Mouse (Mus musculus) gastrocnemius, postnatal 4 days (tissue): ENCODE data around the gene Kcng1. TPM values are rescaled to one million over a fixed set of nuclear protein-coding genes. Genes with fewer than 3 reads are reported as not detected.

Experiments
- DNase-seq, 2 experiments: peaks; one replicate each; pipeline ENCODE4 v3.0.0; 2021 to 2022; ENCODE audit warnings: low spot score in 2 of 2, mixed read lengths in 2 of 2
- long read RNA-seq, 2 experiments: library from polyadenylated mRNA; stranded (forward); transcript quantifications; one replicate each; pipeline ENCODE4 v2.0.0; 2021
- total RNA-seq, 2 experiments: library from RNA; stranded (reverse); gene quantifications; 2 replicates each; pipeline ENCODE4 v1.2.3; 2021

The Kcng1 gene
- total RNA-seq: under 1 TPM; 0.10 to 0.20 TPM
- long read RNA-seq, experiment 1: 0 reads
- long read RNA-seq, experiment 2: 0 reads

DNA sequence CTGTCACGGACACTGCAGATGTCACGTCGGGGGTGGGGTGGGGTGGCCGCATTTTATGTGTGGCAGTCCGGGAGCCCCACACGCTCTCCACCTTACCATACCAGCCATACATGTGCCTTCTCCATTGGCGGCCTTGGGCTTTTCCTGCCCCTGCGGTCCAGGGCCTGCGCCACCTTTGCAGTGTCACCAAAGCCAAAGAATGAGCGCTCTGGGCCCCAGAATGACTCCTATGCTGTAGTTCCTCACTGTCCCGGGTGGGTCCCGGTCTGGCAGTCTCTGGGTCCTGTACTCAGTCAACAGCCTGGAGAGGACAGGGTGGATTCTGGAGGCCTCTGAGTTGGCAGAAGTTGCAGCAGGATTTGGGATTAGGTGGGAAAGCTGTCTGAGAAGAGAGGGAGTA lies at the start of gene Kcng1:
Gene Kcng1 (minus strand): TSS at position 155 of the 400 bp plus-strand sequence.
- DNase-seq: no peak

DNA sequence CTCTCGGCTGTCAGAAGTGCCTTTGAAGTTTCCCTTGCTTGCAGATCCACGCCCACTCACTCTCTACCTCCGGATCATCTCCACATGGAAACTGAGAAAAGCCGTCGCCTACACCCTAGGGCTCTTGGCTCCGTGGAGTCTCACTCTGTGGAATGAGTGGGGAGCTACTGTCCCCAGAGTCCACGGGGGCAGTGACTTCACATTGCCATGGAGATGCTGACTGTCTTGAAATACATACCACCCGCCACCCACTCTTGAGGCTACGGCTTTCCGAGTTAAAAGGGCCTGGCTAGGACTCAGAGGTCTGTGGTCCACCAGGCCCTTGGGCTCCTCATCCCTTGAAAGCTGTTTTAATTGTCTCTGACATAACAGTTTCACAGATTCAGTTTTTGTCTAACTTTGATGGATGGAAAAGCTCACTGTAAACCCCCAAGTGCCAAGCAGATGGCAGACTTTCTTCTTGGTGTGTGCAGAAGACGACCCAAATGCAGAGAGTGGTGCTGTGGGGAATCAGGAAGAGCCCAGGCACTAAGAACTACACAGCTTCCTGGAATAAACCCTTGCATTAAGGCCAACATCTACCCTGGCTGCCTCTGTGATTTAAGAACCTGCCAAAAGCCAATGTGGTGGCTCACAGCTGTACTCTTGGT lies 49.0 kb upstream of the Kcng1 start:
- no peak for DNase-seq

DNA sequence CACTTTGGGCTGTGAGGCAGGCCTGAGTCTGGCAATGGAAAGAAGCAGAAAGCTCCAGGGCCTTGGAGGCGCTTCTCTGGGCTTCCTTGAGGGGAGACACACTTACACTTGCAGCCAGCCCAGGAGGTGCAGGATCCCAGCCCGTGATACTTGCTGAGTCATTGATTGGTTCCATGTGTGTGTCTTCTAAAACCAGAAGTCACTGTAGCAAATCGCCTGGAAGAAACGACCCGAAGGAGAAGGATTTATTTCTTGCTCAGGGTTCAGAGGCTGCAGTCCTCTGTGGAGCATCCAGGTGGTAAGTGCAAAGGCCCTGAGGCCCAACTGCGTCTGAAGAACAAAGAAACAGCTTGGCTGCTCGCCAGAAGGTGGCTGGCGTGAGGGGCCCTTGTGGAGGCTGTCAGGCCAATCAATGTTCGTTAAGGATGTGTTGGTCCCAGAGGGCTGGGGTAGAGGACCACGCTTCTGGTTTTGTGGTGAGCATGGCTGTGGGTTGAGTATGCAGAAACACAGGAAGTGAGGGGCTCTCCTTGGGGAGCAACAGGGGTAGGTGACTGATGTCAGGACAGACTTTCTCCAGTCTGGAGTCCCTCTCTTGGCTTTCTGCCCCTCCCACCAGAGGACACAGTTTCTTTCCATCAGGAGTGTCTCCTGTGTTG lies 40.3 kb upstream of the Kcng1 start:
- DNase-seq: no peak

DNA sequence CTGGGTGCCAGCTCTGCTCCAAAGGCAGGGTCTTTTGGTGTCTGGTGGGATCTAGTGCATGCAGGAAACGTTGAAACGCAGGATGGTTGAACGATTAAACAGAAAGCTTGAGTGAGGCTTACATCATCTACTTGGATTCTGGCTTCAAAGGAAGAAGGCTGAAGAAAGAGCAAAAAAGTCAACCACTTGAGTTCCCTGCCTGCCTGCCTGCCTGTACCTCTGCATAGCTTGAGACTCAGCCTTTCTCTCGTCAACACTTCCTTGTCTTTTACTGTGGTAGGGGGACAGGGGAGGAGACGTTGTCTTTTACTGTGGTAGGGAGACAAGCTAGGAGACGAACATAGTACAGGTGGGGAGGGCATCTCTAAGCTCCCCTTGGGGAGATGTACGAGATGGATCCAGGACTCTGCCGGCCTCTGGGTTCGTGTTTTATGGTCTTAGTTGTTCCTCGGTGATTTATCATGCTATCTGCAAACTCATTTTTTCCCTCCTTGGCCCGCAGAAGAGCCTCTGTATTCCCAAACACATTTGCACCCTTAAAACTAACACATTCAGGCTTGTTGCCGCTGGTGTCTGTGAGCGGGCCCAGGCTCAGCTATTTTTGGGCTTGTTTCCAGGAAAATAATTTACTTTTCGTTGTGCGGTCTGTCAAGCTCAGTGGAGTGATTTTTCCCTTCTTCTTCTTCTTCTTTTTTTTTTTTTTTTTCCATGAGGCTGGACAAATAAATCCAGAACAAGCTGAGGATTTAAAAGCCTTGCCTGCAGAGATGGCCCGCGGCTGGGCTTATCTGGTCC lies 39.0 kb upstream of the Kcng1 start:
- no peak for DNase-seq

DNA sequence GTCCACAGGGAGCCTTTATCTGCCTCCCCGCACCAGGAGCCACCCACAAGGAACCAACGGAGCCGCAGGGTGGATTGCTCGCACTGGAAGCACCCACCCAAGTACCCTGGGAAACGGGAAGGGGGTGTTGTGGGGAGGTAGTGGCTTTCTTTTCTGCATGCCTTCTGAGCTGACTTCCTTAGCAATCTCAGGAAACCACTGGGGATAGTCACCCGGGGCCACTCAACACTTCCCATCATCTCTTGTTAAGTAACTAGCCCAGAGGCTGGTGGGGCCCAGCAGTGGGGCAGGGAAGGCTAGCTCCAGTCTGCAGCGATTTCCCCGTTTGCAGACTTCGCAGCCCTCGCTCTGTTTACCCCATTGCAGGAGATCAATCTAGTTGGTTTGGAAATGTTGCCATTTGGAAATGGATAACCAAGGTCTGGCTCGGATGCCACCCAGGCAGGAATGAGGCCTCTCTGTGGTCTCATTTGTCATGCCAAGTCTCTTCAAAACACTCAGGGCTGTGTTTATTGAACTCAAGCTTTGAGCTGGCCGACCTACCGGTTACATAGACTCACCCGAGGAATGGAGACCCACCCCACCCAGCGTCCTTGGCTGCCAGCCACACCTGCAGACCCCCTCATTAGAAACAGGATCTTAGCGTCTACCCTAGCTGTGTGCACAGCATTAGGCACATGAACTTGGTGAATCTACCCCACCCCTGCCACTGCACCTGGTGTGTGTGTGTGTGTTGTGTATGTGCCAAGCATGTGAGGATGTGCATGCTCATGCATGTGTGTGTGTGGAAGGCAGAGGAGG lies 33.3 kb upstream of the Kcng1 start:
- DNase-seq: no peak

DNA sequence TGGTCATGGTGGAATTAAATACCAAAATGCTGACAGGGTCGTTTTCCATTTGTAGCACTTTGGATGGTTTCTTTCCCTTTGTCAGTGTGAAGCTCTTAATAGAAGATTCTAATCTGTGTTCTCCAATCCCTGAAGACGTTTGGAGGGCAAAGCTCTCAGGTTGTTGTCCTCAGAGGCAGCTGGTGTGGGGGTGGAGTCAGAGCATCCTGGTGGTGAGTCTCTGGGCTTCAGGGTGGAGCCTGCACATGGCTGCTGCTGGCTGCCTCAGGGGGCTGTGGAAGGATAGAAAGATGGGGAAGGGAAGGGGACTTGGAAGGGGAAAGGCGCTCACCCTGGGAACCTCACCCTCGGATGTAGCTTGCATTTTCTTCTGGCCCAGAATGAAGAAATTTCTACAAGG lies 31.0 kb upstream of the Kcng1 start:
- DNase-seq: no peak

DNA sequence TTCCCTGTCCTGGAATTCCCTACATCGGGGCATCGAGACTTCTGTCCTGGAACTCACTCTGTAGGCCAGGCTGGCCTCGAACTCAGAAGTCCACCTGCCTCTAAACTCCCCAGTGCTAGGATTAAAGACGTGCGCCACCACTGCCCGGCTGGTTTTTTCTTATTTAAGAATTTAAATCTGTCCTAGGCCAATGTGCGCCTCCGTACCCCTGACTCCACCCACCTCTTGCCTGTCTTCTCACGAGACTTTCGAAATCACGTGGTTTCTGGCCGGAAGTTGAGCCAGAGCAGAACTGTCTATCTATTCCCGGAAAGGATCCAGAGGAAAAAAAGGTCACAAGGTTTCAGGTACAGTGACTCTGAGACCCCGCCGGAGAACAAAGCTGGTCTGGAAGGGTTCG lies 29.5 kb upstream of the Kcng1 start:
- no peak for DNase-seq

DNA sequence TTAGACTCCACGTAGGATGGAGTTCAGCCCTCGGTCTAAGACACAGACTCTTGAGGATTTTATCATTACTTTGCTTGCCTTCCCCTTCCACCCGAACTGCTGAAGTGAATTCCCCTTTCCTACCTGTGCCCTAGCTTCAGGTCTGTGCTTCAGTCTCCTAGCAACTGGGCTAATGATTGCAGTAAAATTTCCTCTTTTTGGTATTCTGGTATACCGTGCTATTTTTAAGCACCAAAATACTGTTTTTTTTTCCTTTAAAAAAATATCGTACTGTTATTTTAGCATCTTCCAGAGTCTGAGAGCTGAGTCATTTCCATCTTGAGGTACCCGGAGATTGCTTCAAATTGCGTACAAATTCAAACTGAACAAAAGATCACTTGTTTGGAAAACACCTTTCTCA lies 27.4 kb upstream of the Kcng1 start:
- DNase-seq: no peak

DNA sequence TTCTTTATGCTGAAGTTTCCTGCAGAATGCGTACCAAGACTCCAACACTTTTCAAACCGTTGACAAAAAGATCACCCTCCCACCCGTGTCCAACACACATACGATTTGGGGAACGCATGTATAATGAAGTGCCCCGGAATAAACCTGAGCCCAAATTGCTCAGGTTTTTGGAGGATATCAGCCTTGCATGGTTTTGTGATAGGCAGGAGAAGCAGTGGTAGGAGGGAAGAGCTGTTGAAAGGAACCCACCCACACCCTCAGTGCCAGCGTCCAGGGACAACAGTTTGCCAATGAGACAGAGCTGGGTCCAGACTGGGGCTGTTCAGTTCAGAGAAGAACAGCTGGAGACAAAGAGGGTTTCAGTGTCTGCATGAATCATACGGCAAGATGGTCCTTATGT lies 18.1 kb upstream of the Kcng1 start:
- no peak for DNase-seq

DNA sequence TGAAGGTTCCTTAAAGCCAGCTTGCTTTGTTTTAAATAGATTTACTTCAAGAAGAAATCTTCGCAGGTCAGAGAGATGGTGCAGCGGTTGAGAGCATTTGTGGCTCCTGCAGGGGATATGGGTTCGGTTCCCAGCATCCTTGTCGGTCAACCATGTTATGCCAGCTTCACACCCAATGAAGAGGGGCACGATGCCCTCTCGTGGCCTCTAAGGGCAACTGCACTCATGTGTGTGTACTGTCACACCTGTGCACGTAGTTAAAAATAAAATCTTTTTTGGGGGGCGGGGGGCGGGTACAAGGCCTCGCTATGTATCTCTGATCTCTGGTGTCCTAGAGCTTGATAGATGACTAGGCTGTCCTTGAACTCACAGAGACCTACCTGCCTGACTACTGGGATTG lies 15.0 kb upstream of the Kcng1 start:
- DNase-seq: no peak

DNA sequence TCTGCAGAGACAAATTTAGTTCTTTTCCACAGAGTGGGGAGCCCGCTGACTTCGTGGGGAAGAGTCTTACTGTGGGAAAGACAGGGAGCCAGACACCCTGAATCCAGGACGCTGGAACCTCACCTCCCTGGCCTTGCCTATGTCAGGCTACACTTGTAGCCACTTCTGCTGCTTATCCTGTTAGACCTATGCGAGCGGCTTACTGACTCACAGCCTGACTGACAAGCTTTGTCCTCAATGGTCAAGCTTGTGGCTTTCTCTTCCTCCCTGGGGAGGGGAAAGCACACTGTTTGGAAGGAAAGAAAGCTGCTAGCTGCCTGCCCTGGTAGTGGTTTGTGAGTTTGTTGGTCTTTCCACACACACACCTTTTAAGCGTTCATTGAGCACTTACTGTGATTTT lies 11.0 kb upstream of the Kcng1 start:
- no peak for DNase-seq

DNA sequence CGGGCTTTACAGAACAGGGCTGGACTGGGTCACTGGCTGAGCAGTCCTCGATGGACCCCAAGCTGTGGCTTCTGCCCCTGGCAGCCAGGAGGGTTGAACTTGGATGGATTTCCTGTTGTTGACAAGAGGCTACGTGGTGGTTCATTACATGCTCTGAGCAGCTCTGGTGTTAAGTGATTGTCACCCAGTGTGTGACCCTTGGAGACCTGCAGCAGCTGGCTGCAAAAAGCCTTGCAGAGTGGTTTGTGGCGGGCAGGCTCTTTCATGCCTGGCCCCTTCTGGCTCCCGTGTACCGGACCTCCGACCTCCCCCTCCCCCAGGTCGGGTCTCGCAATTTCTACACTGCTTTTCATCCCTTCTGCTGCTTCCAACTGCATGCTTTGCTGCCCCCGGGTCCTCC lies 10.5 kb upstream of the Kcng1 start:
- no peak for DNase-seq

DNA sequence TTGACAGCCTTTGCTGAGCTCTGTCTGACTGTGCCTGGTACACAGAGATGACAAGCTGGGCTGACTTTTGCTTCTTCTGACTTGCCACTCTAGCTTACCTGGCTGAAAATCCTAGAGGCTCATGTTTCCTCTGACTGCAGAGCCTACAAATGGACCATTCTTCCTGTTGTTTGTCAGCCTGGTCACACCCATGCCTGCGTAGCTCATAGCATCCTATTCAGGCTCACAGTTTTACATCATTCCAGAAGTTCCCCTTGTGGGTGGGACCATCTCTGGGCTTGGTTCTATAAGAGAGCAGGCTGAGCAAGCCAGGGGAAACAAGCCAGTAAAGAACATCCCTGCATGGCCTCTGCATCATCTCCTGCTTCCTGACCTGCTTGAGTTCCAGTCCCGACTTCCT lies 8.3 kb upstream of the Kcng1 start:
- DNase-seq: no peak

DNA sequence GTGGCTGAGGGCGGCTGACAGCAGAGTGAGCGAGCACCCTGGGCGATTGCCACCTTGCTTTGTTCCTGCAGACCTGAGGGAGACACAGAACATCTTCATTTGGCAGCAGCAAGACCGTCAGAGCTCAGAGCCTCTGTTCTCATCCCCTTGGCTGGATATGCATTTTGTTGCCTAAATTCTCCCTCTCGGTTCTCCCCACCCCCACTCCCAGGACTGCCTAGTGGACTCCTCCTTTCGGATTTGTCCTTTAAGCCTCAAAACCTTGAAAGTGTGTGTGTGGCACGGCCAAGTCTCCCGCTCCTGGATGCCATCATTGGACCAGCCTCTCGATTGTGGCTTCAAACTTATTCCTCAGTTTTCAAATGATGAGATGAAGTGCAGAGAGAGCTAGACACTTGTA lies 7.5 kb upstream of the Kcng1 start:
- DNase-seq: no peak

DNA sequence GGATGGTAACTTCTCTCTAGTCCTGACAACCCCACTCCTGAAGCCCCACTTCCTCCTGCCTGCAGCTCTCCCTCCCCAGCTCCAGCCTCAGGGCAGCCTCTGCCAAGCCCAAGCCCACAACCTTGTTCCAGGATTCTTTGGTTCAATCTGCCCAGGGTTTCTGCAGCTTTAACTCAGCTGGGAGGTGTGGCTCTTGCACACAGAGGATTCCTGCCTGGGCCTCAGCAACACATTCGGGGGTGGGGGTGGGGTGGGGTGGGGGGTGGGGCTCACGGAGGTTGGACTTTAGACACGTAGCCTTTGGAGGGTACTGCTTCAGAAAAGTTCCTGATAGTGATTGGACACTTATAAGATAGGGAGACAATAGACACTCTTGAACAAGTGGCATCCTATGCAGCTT lies 5.5 kb upstream of the Kcng1 start:
- no peak for DNase-seq

DNA sequence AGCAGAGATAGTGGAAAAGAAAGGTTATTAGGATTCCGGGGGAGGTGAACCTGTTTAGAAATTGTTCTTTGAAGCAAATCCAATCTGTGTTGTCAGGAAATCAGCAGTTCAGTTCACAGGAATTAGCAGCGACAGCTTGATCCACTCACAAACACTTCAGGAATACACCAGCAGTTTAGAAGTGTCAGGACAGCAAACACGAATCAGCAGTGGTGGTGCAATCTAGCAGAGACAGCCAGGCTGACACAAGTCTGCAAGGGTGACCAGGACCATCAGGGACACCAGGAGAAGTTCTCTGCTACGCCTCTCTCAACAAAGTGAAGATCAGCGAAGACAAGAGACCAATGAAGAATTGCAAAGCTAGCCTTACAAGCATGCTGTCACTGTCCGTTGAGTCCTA lies 3.6 kb upstream of the Kcng1 start:
- DNase-seq: no peak

DNA sequence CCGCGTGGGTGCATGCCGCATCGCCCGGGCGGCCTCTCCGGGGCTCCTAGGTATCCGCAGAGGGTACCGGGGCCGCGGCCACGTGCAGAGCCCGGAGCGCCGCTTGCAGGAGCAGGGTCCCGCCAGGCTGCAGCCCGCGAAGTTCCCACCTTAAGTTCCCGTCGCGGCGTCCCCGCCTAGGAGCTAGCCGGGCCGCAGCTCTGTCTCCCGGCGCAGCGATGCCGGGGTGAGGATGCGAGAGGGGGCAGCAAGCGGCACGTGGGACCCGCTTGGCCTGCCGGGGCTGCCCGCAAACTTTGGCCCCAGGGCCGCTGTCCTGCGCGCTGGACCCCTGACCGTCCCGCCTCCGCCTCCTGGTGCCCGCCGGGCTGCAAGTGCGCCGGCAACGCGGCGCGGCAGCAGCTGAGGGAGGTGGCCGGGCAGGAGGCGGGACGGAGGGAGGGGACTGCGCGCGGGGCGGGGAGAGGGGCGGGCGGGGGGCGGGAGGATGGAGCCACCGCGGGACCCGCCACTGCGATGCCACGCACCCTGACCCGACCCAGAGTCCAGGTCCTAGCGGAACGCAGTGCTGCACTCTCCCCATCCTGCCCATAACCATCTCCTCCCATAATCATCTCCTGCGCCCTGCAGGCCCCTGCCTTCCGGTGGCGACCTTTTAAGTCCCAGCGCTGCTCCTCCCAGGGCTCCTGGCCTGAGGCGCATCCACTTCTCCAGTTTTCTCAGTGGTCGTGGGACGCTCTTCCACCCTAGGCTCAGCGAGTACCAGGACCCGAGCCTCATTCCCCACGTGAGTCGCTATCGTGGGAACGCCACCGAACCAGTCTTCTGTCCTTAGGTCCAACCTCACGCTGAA lies 581 bp downstream of the Kcng1 start:
- peak in 1 of 2 experiments; percentile 28 for DNase-seq

DNA sequence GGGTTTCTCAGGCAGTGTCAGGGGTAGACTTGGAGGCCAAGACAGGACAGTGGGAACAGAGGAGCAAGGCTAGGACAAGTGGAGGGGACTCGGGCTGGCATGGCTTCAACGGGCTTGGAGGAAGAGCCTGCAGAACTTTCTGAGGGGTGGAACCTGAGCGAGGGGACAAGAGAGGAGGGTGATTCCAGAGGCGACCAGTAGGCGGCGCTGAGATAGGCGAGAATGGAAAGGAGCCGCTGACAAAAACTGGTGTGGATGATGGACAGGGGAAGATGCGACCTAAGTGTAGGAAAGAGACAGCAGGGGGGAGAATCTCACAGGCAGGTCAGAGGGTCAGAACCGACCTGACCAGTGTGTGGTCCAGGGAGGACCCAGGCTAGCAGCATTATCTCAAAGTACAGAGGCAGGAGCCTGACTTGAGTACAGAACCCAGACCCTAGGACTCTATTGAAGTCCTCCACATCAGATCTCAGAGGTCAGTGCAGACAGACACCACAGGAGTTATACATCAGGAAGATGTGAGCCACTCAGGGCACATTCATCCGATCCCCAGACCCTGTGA lies 7.1 kb downstream of the Kcng1 start:
- peak; percentile 56 to 73 for DNase-seq

DNA sequence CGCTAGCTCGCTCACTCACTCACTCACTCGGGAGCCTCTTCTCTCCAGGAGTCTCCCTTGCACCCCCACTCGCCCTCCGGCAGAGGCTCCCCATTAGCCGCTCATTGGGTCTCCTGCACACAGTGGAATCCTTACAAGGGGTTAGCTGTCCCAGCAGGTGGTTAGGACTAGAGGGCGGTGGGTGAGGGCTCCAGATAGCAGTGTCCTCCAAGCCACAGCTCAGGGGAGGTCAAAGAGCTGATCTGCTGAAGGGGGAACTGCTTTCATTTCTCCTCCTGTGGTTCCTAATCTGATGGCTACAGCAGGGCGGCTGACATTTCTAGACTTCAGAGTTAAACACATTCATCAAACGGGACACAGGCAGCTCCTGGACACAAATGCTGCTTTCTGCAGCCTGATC lies 8.1 kb downstream of the Kcng1 start:
- DNase-seq: no peak

DNA sequence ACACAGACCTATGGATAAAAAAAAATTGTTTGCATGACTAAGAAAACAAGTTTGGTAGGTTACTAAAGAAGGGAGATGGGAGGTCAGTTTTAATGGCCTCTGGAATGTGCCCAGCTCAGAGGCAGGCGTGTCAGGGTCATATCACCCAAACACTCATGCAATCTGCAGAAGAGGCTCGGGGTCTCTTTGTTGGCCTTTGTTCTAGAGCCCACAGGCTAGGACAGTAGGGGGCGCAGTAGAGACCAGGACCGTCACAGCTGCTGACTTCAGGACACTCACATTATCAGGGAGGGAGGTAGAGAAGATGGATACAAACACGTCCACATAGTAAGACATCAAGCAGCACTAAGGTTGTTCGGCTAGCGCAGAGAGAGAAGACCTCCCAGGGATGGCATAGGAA lies 13.5 kb downstream of the Kcng1 start:
- no peak for DNase-seq
